Mouse (Mus musculus): Measurements from ENCODE around the gene Stau1. TPM values are rescaled to one million over a fixed set of nuclear protein-coding genes. Genes with fewer than 3 reads are reported as not detected.
A peak's percentile ranks its signal among the peaks of the same experiment; 100 is the strongest.

Stau1 gene
- total RNA-seq, 1 experiment from 2014 or later, result 52.8 TPM

DNA sequence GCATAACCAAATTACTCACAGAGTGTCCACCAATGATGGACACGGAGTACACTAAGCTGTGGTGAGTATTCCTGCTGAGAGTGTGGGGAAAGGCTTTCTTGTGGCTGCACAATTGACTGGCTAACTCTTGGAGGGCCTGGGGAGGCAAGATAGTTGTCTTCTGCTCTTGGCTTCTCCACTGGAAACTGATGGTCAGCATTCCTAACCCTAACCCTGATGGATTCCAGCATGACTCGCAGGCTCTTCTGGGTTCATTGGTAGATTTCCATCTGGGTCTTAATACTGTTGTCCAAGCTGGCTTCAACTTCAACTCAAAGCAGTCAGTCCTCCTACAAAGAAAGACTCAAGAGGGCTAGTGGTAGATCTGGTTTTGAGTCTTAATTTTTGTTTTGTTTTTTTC is 53.0 kb downstream of the Stau1 start:
- no peak for ATAC-seq (replicated peaks; ENCODE audit: insufficient number of reproducible peaks, low FRiP score, low TSS enrichment, poor library complexity, severe bottlenecking)

DNA sequence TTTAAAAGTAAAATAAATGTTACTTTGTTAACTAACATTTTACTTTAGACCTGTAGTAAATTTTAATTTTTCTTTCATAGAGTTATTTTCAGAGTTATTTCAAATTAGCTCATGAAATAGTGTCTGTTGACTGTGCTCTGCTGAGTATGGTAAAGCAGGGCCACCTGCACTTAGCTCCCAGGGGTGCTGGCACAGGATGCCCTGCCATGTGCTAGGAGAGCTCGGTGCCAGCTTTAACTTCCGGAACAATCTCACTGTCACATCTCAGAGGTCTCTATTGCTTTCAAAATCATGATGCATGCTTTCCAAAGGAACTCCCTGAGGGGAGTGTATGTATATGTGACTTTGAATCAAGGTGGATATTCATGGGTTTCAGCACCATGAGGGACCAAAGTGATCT is 59.9 kb downstream of the Stau1 start:
- no peak for ATAC-seq (replicated peaks; ENCODE audit: insufficient number of reproducible peaks, low FRiP score, low TSS enrichment, poor library complexity, severe bottlenecking)

DNA sequence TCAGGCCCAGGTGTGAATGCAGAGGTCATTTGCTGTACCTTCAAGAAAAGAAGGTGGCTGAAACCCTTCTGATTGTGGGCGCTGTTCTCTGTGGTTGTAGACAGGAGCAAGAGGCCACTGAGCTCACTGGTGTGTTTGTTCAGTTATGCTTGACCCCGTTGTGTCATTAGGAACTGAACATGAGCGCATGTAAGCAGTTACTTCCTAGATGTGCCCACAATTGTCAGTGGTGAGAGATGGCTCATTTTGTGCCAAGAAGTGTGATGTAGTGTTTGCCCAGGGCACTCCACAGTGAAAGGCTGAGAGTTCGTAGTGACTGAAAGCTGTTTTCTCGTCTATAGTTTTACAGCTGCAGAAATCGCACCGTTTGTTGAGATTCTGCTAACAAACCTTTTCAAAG is 60.5 kb downstream of the Stau1 start:
- ATAC-seq (replicated peaks; ENCODE audit: insufficient number of reproducible peaks, low FRiP score, low TSS enrichment, poor library complexity, severe bottlenecking), result no peak

DNA sequence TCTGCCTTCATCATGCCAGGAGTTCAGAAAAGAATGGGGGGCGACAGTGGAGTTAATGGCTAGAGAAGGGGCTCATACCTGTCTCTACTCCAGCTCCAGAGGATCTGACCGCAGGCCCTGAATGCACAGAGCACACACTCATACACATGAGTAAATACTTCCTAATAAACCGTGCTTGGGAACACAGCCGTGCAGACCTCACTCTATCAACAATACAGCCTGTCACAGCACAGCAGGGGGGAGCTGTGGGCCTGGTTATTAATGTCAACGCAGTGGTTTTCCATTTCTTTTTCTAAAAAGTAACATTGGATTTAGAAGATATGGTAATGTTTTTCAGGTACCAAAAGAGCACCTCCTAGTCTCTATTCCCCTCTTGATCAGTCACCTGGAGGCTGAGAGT is 61.7 kb downstream of the Stau1 start:
- ATAC-seq (replicated peaks; ENCODE audit: insufficient number of reproducible peaks, low FRiP score, low TSS enrichment, poor library complexity, severe bottlenecking), result no peak

DNA sequence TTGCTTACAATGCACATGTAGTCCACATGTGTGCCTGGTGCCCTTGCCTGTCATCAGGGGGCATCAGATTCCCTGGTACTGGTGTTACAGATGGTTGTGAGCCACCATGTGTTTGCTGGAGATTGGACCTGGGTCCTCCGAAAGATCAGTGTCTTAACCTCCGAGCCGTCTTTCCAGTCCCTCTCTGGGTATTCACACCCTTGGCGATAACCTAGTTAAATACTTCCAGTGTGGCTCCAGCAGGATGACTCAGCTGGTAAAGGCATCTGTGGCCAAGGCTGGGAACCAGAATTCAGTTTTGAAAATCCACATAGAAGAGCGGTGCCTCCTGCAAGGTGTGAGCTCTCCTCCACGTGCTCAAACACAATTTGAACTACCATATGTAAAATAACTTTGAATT is 62.2 kb downstream of the Stau1 start:
- ATAC-seq (replicated peaks; ENCODE audit: insufficient number of reproducible peaks, low FRiP score, low TSS enrichment, poor library complexity, severe bottlenecking), result no peak

DNA sequence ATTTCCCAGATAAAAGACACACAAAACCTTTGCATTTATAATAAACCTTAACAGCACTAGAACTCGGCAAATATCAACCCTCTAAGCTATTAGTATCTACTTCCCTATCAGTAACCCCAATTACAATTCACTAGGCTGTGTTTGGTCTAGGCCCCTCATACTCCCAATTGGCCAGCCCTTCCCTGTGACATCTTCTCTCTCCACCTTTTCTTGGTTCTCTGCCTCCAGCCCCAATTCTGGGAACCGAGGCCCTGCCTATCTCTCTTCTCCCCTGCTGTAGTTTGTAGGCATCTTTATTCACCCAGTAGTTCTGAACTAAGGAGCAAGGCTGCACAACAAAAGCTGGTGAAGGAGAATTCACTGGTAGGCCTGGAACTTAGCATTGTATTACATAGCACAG is 72.1 kb downstream of the Stau1 start:
- no peak for ATAC-seq (replicated peaks; ENCODE audit: insufficient number of reproducible peaks, low FRiP score, low TSS enrichment, poor library complexity, severe bottlenecking)

DNA sequence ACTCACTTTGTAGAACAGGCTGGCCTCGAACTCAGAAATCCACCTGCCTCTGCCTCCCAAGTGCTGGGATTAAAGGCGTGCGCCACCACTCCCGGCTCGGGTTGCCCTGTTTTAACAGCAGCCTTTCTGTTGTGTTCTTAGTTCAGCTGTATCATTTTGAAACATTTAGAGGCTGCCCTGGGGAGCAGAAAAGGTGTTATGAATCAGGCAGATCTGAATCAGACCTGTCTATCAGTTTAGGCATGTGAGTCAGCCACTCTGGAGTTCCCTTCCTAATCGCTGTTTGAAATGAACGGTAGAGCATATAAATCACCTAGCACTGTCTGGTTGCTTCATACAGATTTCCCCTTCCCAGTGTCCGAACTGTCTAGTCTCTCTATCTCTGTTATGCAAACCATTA is 85.6 kb downstream of the Stau1 start:
- ATAC-seq (replicated peaks; ENCODE audit: insufficient number of reproducible peaks, low FRiP score, low TSS enrichment, poor library complexity, severe bottlenecking), result no peak

DNA sequence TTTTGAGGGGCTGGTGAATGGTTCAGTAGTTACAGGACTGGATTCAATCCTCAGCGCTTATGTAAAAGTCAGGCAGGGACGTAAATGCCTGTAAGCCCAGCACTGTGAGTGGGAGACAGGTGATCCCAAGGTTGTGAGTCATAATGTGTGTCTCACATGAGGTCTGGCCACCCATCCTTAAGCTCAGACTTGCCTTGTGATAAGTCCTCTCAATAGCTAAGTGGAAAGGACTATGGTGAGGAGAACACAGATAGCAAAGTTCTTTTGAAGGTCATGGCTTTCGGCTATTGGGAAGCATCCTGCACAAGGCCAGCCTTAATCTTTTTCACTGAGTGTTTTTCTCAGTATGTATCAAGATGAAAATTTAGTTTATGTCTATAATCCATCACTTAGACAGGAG is 86.4 kb downstream of the Stau1 start:
- no peak for ATAC-seq (replicated peaks; ENCODE audit: insufficient number of reproducible peaks, low FRiP score, low TSS enrichment, poor library complexity, severe bottlenecking)

DNA sequence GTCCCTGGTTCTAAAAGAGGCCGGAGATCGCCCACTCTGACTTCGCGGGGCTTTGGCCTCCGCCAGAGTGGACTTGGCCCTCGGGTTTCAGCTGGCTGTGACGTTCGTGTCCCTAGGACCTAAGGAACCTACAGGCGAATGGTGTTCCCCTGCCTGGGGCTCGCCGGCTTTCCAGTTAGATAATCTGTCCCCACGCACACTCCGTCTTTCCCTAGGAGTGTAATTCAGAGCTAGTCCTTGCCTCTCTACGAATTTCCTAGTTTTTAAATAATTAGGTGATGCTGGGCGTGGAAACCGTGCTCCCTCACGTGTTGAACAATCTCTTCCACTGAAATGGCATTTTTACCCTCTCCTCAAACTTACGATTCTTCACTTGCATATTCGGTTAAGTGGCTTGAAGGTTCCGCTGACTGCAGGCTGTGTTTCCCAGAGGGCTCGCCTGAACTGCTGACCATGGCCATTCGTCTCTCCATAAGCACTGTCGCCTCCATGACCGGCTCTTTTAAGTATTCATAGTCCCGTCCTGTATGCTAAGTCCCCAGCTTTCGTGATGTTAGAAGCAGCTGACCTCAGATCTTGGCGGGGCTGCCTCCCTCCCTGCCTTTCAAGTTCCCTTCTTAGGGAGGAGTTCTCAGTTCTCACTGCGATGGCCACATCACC is 89.4 kb downstream of the Stau1 start:
- peak; percentile 83 for ATAC-seq (replicated peaks; ENCODE audit: insufficient number of reproducible peaks, low FRiP score, low TSS enrichment, poor library complexity, severe bottlenecking)

DNA sequence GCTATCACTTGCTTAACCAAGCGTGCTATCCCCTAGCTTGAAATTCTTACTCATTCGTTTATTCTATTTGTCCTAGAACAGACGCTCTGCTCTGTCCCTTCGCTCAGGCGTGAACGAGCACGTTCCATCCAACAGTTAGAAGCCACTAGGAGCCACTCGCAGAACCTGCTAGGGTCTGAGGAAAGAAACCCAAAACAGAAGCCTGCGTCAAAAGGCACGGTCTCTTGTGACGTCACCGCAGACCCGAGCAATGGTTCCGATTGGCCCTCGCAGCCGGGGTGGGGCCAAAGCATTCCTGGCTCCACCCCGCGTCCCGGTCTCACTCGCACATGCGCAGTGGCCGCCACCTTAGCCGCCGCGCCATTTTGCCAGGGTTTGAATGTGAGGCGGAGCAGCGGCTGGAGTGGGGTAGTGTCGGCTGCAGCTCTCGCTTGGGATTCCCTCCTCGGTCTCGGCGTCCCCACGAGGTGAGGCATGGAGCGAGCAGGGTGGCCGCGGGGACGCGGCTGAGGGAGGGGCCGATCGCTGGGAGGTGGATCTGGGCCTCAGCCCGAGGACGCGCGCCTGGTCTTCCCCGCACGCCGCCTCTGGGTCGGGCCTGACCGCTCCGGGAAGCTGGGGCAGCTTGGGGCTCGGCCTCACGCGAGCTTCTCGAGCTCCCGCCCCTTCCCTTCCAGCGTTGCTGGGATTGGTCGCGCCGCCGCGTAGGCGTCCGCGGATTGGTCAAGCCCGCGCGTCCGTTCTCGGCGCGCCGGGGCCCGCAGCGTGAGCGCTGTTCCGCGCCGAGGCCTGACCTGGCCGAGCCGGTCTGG is 90.2 kb downstream of the Stau1 start, which contains the start of gene Cse1l:
Cse1l (plus strand) TSS at position 330 of the 812 bp plus-strand sequence.
- ATAC-seq (replicated peaks; ENCODE audit: insufficient number of reproducible peaks, low FRiP score, low TSS enrichment, poor library complexity, severe bottlenecking), result peak; percentile 84

DNA sequence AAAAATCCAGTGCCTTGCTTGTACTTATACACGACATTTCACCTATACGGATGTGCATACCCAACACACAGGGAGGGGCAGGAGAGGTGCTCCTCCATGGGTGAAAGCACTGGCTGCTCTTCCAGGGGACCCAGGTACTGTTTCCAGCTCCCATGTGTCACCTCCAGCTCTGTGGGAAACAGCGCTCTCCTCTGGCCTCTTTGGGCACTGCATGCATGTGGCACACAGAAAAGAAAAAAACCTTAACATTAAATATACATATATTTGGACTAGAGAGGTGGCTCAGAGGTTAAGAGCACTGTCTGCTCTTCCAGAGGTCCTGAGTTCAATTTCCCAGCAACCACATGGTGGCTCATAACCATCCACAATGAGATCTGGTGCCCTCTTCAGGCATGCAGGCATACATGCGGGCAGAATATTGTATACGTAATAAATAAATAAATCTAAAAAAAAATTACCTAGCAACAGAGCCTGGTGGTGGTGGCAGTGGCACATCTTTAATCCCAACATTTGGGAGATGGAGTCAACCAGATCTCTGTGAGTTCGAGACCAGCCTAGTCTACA is 92.3 kb downstream of the Stau1 start:
- no peak for ATAC-seq (replicated peaks; ENCODE audit: insufficient number of reproducible peaks, low FRiP score, low TSS enrichment, poor library complexity, severe bottlenecking)

DNA sequence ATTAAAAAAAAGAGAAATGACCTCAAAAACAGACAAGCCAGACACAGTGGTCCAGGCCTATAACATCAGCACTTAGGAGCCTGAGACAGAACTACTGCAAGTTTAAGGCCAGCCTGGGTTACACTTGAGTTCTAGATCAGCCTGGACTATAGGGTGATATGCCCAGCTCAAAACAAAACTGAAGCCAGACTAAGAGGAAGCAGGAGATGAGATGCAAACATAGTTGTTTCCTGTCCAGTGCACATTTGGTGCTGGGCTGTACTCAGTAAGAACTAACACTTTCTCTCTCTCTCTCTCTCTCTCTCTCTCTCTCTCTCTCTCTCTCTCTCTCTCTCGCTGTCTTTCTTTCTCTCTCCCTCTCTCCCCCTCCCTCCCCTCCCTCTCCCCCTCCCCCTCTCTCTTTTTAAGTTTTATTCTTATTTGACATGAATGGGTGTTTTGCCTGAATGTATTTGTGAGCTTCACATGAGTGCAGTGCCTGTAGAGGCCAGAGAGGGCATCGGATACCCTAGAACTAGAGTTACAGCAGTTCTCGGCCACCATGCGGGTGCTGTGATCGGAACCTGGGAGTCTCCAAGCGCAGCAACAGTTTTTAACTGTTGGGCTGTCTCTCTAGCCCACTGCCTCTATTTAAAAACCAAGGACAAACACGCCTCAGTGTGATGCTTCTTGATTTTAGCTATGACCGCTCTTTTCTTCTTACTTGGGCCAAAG is 95.2 kb downstream of the Stau1 start:
- no peak for ATAC-seq (replicated peaks; ENCODE audit: insufficient number of reproducible peaks, low FRiP score, low TSS enrichment, poor library complexity, severe bottlenecking)

DNA sequence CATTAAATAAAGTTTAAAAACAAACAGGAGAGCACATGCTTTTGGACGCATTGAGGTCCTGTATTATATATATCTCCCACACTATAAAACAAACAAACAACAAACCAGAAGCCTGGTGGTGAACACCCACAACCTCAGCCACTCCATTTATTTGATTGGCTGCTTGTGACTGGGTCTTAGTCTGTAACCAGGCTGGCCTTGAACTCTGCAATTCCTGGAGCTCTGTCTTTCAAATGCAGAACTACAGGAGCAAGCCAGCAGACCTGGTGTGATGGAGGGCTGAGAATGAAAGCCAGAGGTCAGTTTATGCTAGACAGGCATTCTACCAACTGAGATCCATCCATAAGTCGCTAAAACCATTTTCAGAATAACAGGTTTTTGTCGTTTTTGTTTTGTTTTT is 96.4 kb downstream of the Stau1 start:
- no peak for ATAC-seq (replicated peaks; ENCODE audit: insufficient number of reproducible peaks, low FRiP score, low TSS enrichment, poor library complexity, severe bottlenecking)

DNA sequence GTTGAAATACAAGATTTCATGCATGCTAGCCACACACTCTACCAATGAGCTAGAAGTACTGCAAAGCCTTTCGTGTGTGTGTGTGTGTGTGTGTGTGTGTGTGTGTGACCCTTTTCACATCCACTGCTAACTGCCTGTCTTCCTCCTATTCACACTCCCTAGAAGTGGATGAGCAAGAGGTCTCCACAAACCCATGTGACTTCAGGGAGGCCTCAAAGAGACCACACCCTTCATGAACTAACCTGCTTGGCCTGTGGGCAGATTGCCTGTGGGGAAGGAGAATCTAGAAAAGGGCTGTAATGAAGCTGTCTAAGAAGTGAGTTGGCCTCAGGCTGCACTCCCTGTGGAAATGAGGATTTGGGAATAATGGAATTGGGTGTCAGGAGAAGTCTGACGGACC is 96.9 kb downstream of the Stau1 start:
- ATAC-seq (replicated peaks; ENCODE audit: insufficient number of reproducible peaks, low FRiP score, low TSS enrichment, poor library complexity, severe bottlenecking), result no peak

Other genes with a start within 250 kb of the Stau1 start
- 1.6 to 13.4 TPM (median 3.3 TPM) in 3 replicates for gene Trp53rkb, start 203.8 kb downstream of the Stau1 start, total RNA-seq (2017)
- 17.1 to 25.1 TPM (median 24.6 TPM) in 3 replicates for gene Arfgef2, start 190.7 kb downstream of the Stau1 start, total RNA-seq (2017)
- gene Cse1l, start 90.3 kb downstream of the Stau1 start, total RNA-seq (2017), result 70.7 to 108 TPM (median 105 TPM) in 3 replicates
- gene Ddx27, start 18.9 kb upstream of the Stau1 start, total RNA-seq (2017), result 80.0 to 90.5 TPM (median 85.6 TPM) in 3 replicates
- 25.0 to 58.3 TPM (median 29.7 TPM) in 3 replicates for gene Znfx1, start 66.7 kb upstream of the Stau1 start, total RNA-seq (2017)
- 0.49 to 2.1 TPM (median 0.57 TPM) in 3 replicates for gene Kcnb1, start 193.9 kb upstream of the Stau1 start, total RNA-seq (2017)
- gene Ptgis, start 244.3 kb upstream of the Stau1 start, total RNA-seq (2017), result not detected in 3 replicates

All from monocyte, adult 5-6 weeks (primary cell).